Mouse (Mus musculus) WW6 (cell line): ENCODE measurements around the gene Ankrd52.

Source experiments
- DNase-seq: peaks from one replicate; pipeline ENCODE4 v3.0.0-alpha.2; 2013; ENCODE audit warnings: low read depth, low spot score

Gene Ankrd52

DNA sequence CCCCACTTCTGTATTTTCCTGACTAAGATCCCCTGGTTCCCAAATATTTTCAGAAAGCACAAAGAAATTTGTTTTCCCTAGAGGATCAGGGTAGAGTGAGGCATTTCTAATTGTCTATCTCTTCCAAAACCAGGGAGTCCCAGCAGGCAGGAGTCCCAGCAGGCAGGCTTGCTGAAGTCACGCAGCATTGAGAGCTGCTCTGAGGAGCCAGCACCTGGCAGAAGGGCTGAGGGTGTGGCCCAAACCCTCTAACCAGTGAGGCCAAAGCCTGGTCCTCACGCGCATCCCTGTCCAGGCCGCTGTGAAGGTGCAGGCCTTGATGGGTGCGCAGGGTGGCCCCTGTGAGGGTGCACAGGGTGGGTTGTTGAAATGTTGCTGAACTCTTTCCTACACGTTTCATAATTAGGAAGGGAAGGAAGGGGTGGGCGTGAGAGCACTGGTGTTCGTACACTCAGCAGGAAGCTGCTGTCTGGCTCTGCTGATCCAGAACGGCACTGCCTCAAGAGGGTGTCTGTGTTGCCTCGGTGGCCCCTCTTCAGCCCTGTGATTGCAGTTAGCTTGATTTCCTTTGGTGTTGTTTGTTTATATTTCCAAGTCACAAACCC, 61.9 kb downstream of the Ankrd52 start:
- no peak for DNase-seq

DNA sequence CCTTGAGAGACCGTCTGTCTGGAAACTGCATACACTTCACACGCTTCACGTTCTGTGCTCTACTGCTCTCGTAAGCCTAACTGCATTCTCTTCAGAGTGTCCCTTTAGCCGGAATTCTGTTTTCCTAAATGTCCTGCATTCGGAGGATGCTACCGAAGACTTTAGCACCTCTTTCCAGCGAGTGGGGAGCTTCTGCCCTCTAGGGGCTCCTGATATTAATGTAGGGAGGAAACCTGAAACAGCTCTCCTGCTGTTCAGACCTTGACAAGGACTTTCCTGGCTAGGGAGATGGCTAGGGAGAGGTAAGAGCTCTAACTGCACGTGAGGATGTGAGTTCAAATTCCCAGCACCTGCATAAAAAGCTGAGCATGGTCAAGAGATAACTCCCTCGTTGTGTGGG, 63.5 kb downstream of the Ankrd52 start:
- no peak for DNase-seq

DNA sequence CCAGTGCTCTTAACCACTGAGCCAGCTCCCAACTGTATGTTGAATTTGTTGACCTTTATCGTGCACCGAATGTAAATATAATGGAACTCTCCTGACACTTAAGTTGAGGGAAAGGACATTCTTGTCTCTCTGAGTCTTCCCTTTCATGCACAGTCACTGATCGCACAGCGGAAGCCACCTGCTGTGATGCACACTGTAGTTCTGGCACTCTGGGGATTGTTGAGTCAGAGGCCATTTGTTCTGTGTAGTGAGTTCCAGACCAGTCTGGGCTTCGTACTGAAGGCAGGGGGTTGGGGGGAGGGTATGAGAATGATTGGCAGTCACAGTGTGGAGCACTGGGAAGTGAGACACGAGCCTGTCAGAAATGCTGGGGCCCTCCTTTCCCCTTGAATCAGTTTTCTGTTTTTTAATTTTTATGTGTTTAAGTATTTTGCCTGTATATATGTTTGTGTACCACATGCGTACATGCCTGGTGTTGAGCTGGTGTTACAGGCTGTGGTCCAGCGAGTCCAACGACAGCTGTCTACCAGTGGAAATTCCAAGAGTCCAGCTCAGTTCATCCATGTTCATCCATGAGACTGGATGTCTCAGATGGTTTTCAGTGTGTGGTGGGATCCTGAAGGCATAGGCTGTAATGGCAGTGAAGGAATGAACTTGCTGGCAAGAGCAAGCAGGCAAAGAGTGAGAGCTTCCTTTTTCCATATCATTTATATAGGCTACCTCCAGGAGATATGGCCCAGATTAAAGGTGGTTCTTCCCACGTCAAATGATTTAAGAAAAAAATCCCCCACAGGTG, 64.6 kb downstream of the Ankrd52 start:
- no peak for DNase-seq

DNA sequence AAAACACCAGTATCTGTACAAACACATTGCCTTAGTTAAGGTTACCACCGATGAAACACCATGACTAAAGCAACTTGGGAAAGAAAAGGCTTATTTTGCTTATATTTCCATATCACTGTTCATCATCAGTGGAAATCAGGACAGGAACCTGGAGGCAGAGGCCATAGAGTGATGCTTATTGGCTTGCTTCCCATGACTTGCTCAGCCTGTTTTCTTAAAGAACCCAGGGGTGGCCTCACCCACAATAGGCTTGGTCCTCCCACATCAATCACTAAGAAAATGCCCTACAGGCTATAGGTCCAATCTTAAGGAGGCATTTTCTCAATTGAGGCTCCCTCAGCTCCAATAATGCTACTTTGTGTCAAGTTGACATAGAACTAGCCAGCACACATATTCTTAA, 65.8 kb downstream of the Ankrd52 start:
- no peak for DNase-seq

DNA sequence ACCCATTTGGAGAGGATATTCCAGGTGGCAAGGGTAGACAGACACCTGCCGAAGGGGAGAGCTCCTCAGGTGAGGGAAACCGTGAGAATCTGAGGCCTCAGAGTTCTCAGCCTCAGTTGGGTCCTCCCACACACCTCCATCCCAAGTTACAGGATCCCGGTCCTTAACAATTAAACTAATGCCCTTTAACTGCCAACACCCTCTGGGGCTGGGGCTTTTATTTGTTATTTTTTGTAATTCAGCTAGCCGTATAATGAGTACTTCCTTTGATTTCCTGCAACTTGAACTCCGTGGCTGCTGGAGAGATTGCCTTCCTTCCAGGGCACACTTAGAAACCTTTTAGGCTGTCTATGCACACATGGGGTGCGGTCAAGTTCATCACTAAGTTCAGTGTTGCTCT, 67.4 kb downstream of the Ankrd52 start:
- DNase-seq, result no peak

DNA sequence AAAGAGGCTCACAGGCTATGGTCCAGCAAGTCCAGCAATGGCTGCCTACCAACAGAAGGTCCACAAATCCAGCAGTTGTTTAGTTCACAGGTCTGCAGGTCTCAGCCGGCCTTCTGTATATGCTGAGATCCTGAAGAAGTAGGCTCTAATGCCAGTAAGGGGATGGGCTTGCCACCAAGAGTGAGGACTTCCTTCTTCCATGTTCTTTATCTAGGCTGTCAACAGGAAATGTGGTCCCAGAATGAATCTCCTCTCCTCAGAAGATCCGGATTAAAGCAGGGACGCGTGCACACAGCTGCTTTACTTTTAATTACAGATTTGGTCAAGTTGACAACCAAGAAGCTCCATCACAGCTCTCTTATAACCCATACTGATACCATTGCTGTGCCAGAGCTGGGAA, 68.5 kb downstream of the Ankrd52 start:
- DNase-seq, result no peak

DNA sequence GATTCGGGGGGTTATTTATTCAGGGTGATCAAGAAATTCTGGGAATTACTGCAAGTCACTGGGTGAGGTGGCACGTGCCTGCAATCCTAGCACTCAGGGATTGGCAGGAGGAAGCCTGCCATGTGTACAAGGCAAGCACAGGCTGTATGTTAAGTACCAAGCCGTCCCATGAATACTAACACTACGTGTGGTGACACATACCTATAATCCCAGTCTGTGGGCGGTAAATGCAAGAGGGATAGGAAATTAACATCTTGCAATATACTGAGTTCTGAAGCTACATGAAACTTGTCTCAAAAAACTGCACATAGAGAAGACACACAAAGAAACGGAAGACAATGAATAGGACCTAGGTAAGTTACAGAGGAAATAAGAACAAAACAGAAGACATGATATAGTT, 74.1 kb downstream of the Ankrd52 start:
- DNase-seq, result no peak

DNA sequence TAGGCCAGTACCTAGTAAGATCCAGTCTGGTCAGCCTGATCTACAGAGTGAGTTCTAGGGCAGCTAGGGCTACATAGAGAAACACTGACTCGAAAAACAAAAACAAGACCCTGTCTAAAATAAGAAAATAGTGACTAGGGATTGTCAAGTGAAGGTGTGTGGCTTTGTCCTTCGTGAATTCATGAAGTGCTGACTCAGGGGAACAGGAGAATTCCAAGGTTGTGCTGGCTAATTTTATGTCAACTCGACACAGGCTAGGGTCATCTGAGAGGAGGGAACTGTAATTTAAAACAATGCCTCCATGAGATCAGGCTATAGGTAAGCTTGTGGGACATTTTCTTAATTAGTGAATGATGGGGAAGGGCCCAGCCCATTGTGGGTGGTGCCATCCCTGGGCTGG, 77.6 kb downstream of the Ankrd52 start:
- DNase-seq, result no peak

DNA sequence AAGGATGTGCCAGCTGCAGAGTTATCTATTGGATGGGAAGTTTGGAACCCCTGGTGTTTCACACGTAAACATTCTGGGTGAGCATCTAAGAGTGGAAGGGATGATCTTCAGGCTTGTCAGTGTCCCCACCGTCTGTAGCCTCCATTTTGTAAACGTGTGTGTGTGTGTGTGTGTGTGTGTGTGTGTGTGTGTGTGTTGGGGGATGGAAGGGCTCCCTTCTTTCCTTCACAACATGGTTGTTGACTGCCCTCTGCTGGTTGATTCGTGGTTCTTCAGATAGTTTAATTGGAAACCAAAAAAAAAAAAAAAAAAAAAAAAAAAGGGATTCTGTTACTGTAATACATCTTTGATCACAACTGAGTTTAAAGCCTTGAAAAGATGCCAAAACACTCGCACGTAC, 78.4 kb downstream of the Ankrd52 start:
- DNase-seq, result no peak

DNA sequence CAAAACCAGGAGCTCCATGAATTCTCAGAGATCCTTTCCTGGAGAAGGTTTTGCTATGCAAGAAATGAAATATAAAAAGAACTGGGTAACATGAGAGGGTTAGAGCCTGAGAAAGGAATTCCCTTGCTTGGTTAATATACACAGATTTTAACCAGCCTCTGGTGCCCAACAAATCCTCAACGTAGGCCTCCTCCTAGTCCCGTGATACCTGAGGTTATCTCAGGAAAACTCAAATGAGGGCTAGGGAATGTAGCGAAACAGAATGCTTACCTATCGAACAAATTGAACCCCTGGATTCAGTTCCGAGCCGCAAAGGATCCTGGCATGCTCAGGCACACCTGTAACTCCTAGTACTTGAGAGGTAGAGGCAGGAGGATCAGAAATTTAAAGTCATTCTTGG, 80.8 kb downstream of the Ankrd52 start:
- DNase-seq, result no peak
